Comparison of ENCODE assay signal across 9 mouse cellular contexts in genomic region chr11:116018106-116018505, GRCm38 (mm10). TPM values are rescaled to one million over a fixed set of nuclear protein-coding genes. Genes with fewer than 3 reads are reported as not detected.
DNase-seq lines count a peak whose midpoint lies in the region; ATAC-seq and TF ChIP-seq lines count a peak whose summit lies in the region.
"Had no signal": no experiment of that assay in that cellular context is flagged by ENCODE, and none has a peak within 500 bp of the region (broad histone marks: within the 10 kb centered on the region; RNA-seq: fewer than 3 reads in every experiment).

No protein-coding gene starts in this region.

- no peaks in the 10 kb centered on the region for H3K27me3 ChIP-seq in intestine, postnatal 0 days (replicated peaks; ENCODE audit: control insufficient read depth, insufficient read depth, low read length)
- no peaks in the 10 kb centered on the region for H3K27me3 ChIP-seq in intestine, embryonic 16.5 days (replicated peaks; ENCODE audit: control insufficient read depth, insufficient read depth, low read length)
- H3K27me3 ChIP-seq in limb, embryonic 11.5 days (ENCODE audit: control insufficient read depth, insufficient read depth, low read length) = no peaks in the 10 kb centered on the region
- H3K27me3 ChIP-seq: embryonic facial prominence, embryonic 13.5 days had no signal

- WGBS in intestine, postnatal 0 days = 32% methylated on average over 6 of the region's 6 CpGs
- 31% methylated on average over 6 of the region's 6 CpGs for WGBS in intestine, embryonic 16.5 days
- 27% methylated on average over 6 of the region's 6 CpGs for whole genome bisulfite sequencing in limb, embryonic 11.5 days

- peak; percentile 64 for DNase-seq in Muller cell, postnatal 12 days (ENCODE audit: inconsistent ontology term)
- peak; percentile 84 for DNase-seq in embryo, embryonic 10 days (ENCODE audit: low spot score)
- DNase-seq in limb, embryonic 11.5 days (ENCODE audit: low spot score) = peak; percentile 57
- DNase-seq in natural killer cell, adult 2 months (ENCODE audit: low spot score in 2 of 2) = peak; percentile 34 to 44
- DNase-seq in adrenal gland, postnatal 4 days (ENCODE audit: low spot score in 2 of 2) = no peak
- DNase-seq in left cerebral cortex, adult 9 months (ENCODE audit: low spot score in 2 of 2) = no peak

- H3K4me3 ChIP-seq in intestine, postnatal 0 days (ENCODE audit: low read depth, low read length) = no peak overlapping the region
- H3K4me3 ChIP-seq in intestine, embryonic 16.5 days (ENCODE audit: low read length) = no peak overlapping the region
- H3K4me3 ChIP-seq in limb, embryonic 11.5 days (ENCODE audit: low read depth, low read length) = no peak overlapping the region
- H3K4me3 ChIP-seq: embryonic facial prominence, embryonic 13.5 days had no signal

- no peak overlapping the region for H3K27ac ChIP-seq in intestine, postnatal 0 days (ENCODE audit: low read depth, low read length)
- no peak overlapping the region for H3K27ac ChIP-seq in intestine, embryonic 16.5 days (ENCODE audit: low read length)
- H3K27ac ChIP-seq in limb, embryonic 11.5 days (replicated peaks; ENCODE audit: low read depth, low read length) = no peak overlapping the region
- H3K27ac ChIP-seq: embryonic facial prominence, embryonic 13.5 days had no signal

- no peak overlapping the region for H3K4me2 ChIP-seq in intestine, postnatal 0 days (replicated peaks; ENCODE audit: low read depth)
- H3K4me2 ChIP-seq in intestine, embryonic 16.5 days (ENCODE audit: low read depth, low read length) = no peak overlapping the region
- H3K4me2 ChIP-seq in limb, embryonic 11.5 days (ENCODE audit: low read depth, severe bottlenecking) = no peak overlapping the region
- H3K4me2 ChIP-seq: embryonic facial prominence, embryonic 13.5 days had no signal

- no peak overlapping the region for H3K9ac ChIP-seq in intestine, postnatal 0 days (ENCODE audit: low read depth, low read length)
- H3K9ac ChIP-seq in intestine, embryonic 16.5 days (ENCODE audit: low read depth, low read length) = no peak overlapping the region
- no peak overlapping the region for H3K9ac ChIP-seq in limb, embryonic 11.5 days (ENCODE audit: low read length)
- H3K9ac ChIP-seq: embryonic facial prominence, embryonic 13.5 days had no signal

- peak; percentile 89 for TF ChIP-seq CTCF in intestine, postnatal 0 days (IDR thresholded peaks at IDR 0.05; ENCODE audit: low read depth)

- peaks cover 14% of the 10 kb centered on the region for H3K36me3 ChIP-seq in intestine, postnatal 0 days (ENCODE audit: control insufficient read depth, insufficient read depth)
- H3K36me3 ChIP-seq in intestine, embryonic 16.5 days (ENCODE audit: control insufficient read depth, insufficient read depth, low read length) = no peaks in the 10 kb centered on the region
- no peaks in the 10 kb centered on the region for H3K36me3 ChIP-seq in limb, embryonic 11.5 days (ENCODE audit: control insufficient read depth, insufficient read depth, low read length)

- H3K4me1 ChIP-seq in intestine, postnatal 0 days (replicated peaks; ENCODE audit: control insufficient read depth, insufficient read depth, low read length) = peaks cover 3% of the 10 kb centered on the region
- 0 out of 2 replicates have a peak, but pooled peaks cover 3% of the 10 kb centered on the region for H3K4me1 ChIP-seq in intestine, embryonic 16.5 days (ENCODE audit: control insufficient read depth, insufficient read depth, low read length)
- no peaks in the 10 kb centered on the region for H3K4me1 ChIP-seq in limb, embryonic 11.5 days (ENCODE audit: control insufficient read depth, insufficient read depth, low read length)

- peak; percentile 28 for ATAC-seq in intestine, postnatal 0 days
- ATAC-seq in intestine, embryonic 16.5 days = no peak
- ATAC-seq in limb, embryonic 11.5 days (ENCODE audit: insufficient number of reproducible peaks, low FRiP score, low TSS enrichment, low read depth) = no peak

- no peaks in the 10 kb centered on the region for H3K9me3 ChIP-seq in intestine, postnatal 0 days (ENCODE audit: control insufficient read depth)
- no peaks in the 10 kb centered on the region for H3K9me3 ChIP-seq in intestine, embryonic 16.5 days (ENCODE audit: control insufficient read depth, low read length)
- H3K9me3 ChIP-seq in limb, embryonic 11.5 days (ENCODE audit: control insufficient read depth, low read length) = no peaks in the 10 kb centered on the region
- H3K9me3 ChIP-seq: embryonic facial prominence, embryonic 13.5 days had no signal

RNA-seq across cellular contexts. Expression of gene Galk1, which starts 5.6 kb away (rescaled TPM):
- 387 and 418 TPM in 2 replicates for polyA plus RNA-seq in intestine, postnatal 0 days (2015; fragmentation: Nextera tagmentation; extraction: Ambion mirVana)
- 360 and 389 TPM in 2 replicates for polyA plus RNA-seq in intestine, embryonic 16.5 days (2015; fragmentation: Nextera tagmentation; extraction: Ambion mirVana)
- polyA plus RNA-seq in limb, embryonic 11.5 days (2014; fragmentation: Nextera tagmentation; extraction: Ambion mirVana) = 164 and 168 TPM in 2 replicates
- 10 to 100 TPM; 70.2 to 88.6 TPM for total RNA-seq in adrenal gland, postnatal 4 days (2021)

RNA-seq across cellular contexts. Expression of gene H3f3b, which starts 9.7 kb away (rescaled TPM):
- 1,144 and 1,190 TPM in 2 replicates for polyA plus RNA-seq in intestine, postnatal 0 days (2015; fragmentation: Nextera tagmentation; extraction: Ambion mirVana)
- 1,239 and 1,387 TPM in 2 replicates for polyA plus RNA-seq in intestine, embryonic 16.5 days (2015; fragmentation: Nextera tagmentation; extraction: Ambion mirVana)
- polyA plus RNA-seq in limb, embryonic 11.5 days (2014; fragmentation: Nextera tagmentation; extraction: Ambion mirVana) = 2,190 and 2,300 TPM in 2 replicates
- total RNA-seq in adrenal gland, postnatal 4 days (2021) = 100 to 1,000 TPM; 751 to 846 TPM

RNA-seq across cellular contexts. Expression of gene Unk, which starts 12.0 kb away (rescaled TPM):
- 7.4 and 8.8 TPM in 2 replicates for polyA plus RNA-seq in intestine, postnatal 0 days (2015; fragmentation: Nextera tagmentation; extraction: Ambion mirVana)
- polyA plus RNA-seq in intestine, embryonic 16.5 days (2015; fragmentation: Nextera tagmentation; extraction: Ambion mirVana) = 22.9 and 24.4 TPM in 2 replicates
- 34.6 and 37.0 TPM in 2 replicates for polyA plus RNA-seq in limb, embryonic 11.5 days (2014; fragmentation: Nextera tagmentation; extraction: Ambion mirVana)
- total RNA-seq in adrenal gland, postnatal 4 days (2021) = 10 to 100 TPM; 41.3 to 45.5 TPM

RNA-seq across cellular contexts. Expression of gene Itgb4, which starts 43.6 kb away (rescaled TPM):
- 16.6 and 17.8 TPM in 2 replicates for polyA plus RNA-seq in intestine, postnatal 0 days (2015; fragmentation: Nextera tagmentation; extraction: Ambion mirVana)
- 11.9 and 15.2 TPM in 2 replicates for polyA plus RNA-seq in intestine, embryonic 16.5 days (2015; fragmentation: Nextera tagmentation; extraction: Ambion mirVana)
- polyA plus RNA-seq in limb, embryonic 11.5 days (2014; fragmentation: Nextera tagmentation; extraction: Ambion mirVana) = 1.0 and 1.5 TPM in 2 replicates
- total RNA-seq in adrenal gland, postnatal 4 days (2021) = 1 to 10 TPM; 5.0 to 8.7 TPM

RNA-seq across cellular contexts. Expression of gene Unc13d, which starts 59.7 kb away (rescaled TPM):
- 1.1 and 1.2 TPM in 2 replicates for polyA plus RNA-seq in intestine, postnatal 0 days (2015; fragmentation: Nextera tagmentation; extraction: Ambion mirVana)
- 6.4 and 7.5 TPM in 2 replicates for polyA plus RNA-seq in intestine, embryonic 16.5 days (2015; fragmentation: Nextera tagmentation; extraction: Ambion mirVana)
- polyA plus RNA-seq in limb, embryonic 11.5 days (2014; fragmentation: Nextera tagmentation; extraction: Ambion mirVana) = 1.1 and 1.3 TPM in 2 replicates
- total RNA-seq in adrenal gland, postnatal 4 days (2021) = 1 to 10 TPM; 1.1 to 2.4 TPM

Comparison
In these comparisons a context has a peak if more than half of its experiments do, and no peak if none do; other contexts are left out.
1. DNase-seq: peak in Muller cell, postnatal 12 days (single experiment), embryo, embryonic 10 days (single experiment), limb, embryonic 11.5 days (single experiment) and natural killer cell, adult 2 months (2 of 2); none in adrenal gland, postnatal 4 days (0 of 2) and left cerebral cortex, adult 9 months (0 of 2).